Mouse (Mus musculus) embryonic facial prominence, embryonic 14.5 days (tissue): Measurements from ENCODE around the gene Greb1. TPM values are rescaled to one million over a fixed set of nuclear protein-coding genes. Genes with fewer than 3 reads are reported as not detected.
A peak's percentile ranks its signal among the peaks of the same experiment; 100 is the strongest.

Source experiments
- ATAC-seq: fragments of 200-750 bp; cut with Nextera tagmentation; 2 replicates; pipeline ENCODE4 v1.8.0; 2017; ENCODE audit warnings: low read depth, moderate number of reproducible peaks, moderate TSS enrichment
- DNase-seq: peaks from one replicate; pipeline ENCODE4 v3.0.0-alpha.2; 2015; ENCODE audit warnings: low spot score
- H3K27ac ChIP-seq: fragments of 300-500 bp; sonication (generic); replicated peaks from 2 replicates; pipeline ENCODE4 v1.5.1; 2014; ENCODE audit warnings: low read depth, mild to moderate bottlenecking, low read length, moderate library complexity
- H3K27me3 ChIP-seq: fragments of 300-500 bp; sonication (generic); replicated peaks from 2 replicates; pipeline ENCODE4 v1.6.1; 2014; ENCODE audit warnings: low read length; ENCODE audit not compliant: control insufficient read depth, insufficient read depth
- H3K36me3 ChIP-seq: fragments of 300-500 bp; sonication (generic); 2 replicates; pipeline ENCODE4 v1.6.1; 2014; ENCODE audit warnings: low read length, mixed read lengths; ENCODE audit not compliant: control insufficient read depth, insufficient read depth
- H3K4me1 ChIP-seq: fragments of 300-500 bp; sonication (generic); 2 replicates; pipeline ENCODE4 v1.6.1; 2014; ENCODE audit warnings: antibody characterized with exemption, low read length; ENCODE audit not compliant: control insufficient read depth, insufficient read depth
- H3K4me2 ChIP-seq: fragments of 300-500 bp; sonication (generic); 2 replicates; pipeline ENCODE4 v1.6.1; 2014; ENCODE audit warnings: low read depth, mild to moderate bottlenecking, low read length, moderate library complexity, mixed read lengths
- H3K4me3 ChIP-seq: fragments of 300-500 bp; sonication (generic); 2 replicates; pipeline ENCODE4 v1.5.1; 2014; ENCODE audit warnings: low read depth, mild to moderate bottlenecking, low read length
- H3K9ac ChIP-seq: fragments of 300-500 bp; sonication (generic); 2 replicates; pipeline ENCODE4 v1.6.1; 2014; ENCODE audit warnings: low read depth, mild to moderate bottlenecking, low read length, moderate library complexity, mixed read lengths
- H3K9me3 ChIP-seq: fragments of 300-500 bp; sonication (generic); 2 replicates; pipeline ENCODE4 v1.6.1; 2016; ENCODE audit warnings: low read length; ENCODE audit not compliant: control insufficient read depth
- WGBS: fragments of 180-500 bp; shearing (Covaris S2); extraction: QIAGEN DNeasy Blood & Tissue Kit; methylation state at CpG from one replicate; pipeline ENCODE4 v1.1.7; 2014; 5-methylcytosine and 5-hydroxymethylcytosine counted together
- polyA plus RNA-seq: library from polyadenylated mRNA; unstranded; fragments of >200 nt; fragmentation: Nextera tagmentation; extraction: Ambion mirVana; gene quantifications from 2 replicates; pipeline ENCODE4 v1.2.1, GENCODE M21; 2014

The Greb1 gene
- polyA plus RNA-seq, 1 experiment from 2014 or later = 1.3 TPM

DNA sequence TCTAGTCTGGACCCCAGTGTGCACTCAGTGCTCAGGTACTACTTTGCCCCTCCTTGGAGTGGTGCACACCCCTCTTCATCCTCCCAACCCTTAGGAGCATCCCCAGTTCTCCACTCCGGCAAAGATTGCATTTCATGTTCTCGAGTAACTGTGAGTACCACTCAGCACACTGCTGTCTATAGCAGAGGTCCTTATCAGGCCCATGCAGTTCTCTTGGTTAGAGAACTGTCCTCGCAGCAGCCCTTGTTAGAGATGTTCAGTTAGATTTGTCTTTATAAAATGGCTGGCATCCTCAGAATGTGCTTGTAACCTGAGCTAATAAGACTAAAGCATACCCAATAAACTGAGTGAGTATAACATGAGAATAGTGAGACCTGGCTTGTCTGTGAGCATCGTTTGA lies 16.5 kb upstream of the Greb1 start:
- peaks cover 8% of the 10 kb centered on the region for H3K4me1 ChIP-seq

DNA sequence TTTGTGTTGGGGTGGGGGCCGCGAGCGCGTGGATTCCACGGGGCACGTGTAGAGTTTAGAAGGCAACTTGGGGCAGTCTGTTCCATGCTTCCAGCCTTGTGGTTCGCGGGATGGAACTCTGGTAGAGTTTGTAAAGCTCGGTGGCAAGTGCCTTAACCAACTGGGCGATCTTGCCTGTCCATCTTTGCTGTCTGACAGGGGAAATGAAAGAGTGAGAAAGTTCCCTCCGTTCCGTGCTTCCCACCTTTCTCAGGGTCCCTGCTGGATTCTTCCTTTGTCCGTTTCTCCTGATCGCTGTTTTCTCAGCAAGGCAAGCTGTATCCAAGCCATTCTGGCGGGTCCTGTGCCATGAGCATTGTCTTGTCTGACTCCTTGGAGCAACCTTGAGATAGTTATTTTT lies 10.8 kb upstream of the Greb1 start:
- Histone ChIP-seq H3K4me1 (peaks cover 15% of the 10 kb centered on the region), H3K27ac (peak overlapping the region; percentile 78), H3K4me3 (peak overlapping the region; percentile 85), H3K36me3 (peaks cover 21% of the 10 kb centered on the region), H3K9ac (peak overlapping the region; percentile 87), H3K9me3 (no peaks in the 10 kb centered on the region), H3K4me2 (peak overlapping the region; percentile 86), H3K27me3 (peaks cover 9% of the 10 kb centered on the region; the same call in 1 of the 2 replicates)
- DNase-seq (no peak), ATAC-seq (peak; percentile 13; the same call in 1 of the 2 replicates)
- WGBS = 3% methylated on average over 15 of the region's 15 CpGs

More for the DNA sequence above, 16.5 kb upstream of the Greb1 start:
- peaks cover 70% of the 10 kb centered on the region for H3K36me3 ChIP-seq
- no peaks in the 10 kb centered on the region for H3K27me3 ChIP-seq
- DNase-seq (no peak), ATAC-seq (no peak)
- H3K4me3 ChIP-seq = no peak overlapping the region
- no peaks in the 10 kb centered on the region for H3K9me3 ChIP-seq
- no peak overlapping the region for H3K27ac ChIP-seq
- WGBS = 89% methylated on average over 4 of the region's 4 CpGs
- no peak overlapping the region for H3K4me2 ChIP-seq
- no peak overlapping the region for H3K9ac ChIP-seq

DNA sequence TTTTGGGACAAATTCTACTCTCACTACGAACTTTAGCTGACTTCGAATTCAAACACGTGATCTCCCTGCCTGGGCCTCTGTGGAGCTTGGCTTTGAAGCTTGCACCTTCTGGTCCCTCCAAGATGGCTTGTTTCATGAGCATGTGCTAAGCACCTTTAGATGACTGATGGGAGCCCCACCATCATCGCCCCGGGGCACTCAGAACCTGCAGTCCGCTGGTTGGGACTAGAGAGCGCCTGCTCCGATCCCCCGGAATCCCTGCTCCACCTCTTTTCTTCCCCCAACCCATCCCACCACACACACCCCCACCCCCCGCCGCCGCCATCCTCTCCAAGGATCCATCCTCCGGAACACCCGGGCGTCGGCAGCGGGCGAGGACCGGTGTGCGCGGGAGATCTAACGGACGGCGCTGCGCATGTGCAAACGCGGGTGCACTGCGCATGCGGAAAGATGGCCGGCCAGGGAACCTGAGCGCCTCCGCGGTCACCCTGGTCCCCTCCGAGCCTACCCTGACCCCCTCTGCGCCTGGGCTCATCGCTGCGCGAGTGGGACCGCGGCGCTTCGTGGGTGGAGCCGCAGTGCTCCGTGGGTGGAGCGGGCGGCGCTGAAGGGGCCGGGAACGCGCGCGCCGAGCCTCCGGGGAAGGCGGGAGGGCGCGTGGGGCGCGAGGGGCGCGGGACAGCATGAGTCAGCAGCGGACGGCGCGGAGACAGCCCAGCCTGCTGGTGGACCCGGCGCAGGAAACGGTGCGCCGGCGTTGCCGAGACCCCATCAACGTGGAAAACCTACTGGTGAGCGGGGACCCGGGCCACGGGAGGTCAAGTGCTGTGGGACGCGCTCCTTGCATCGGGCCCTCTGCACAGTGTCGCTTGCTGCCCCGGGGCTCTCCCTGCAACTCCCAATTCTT lies 10.1 kb upstream of the Greb1 start, which contains the start of gene E2f6:
TSS of gene E2f6 (plus strand) at position 439 of the 907 bp plus-strand sequence.
- H3K27me3 ChIP-seq = peaks cover 9% of the 10 kb centered on the region; the same call in 1 of the 2 replicates
- ATAC-seq (peak; percentile 89), DNase-seq (peak; percentile 89)
- H3K36me3 ChIP-seq = peaks cover 14% of the 10 kb centered on the region
- peaks cover 15% of the 10 kb centered on the region for H3K4me1 ChIP-seq
- peak within 1 kb of the TSS; percentile 87 for H3K9ac ChIP-seq
- H3K4me3 ChIP-seq = peak within 1 kb of the TSS; percentile 85
- H3K27ac ChIP-seq = peak within 1 kb of the TSS; percentile 78
- peak within 1 kb of the TSS; percentile 86 for H3K4me2 ChIP-seq
- 16% methylated on average over 23 of the region's 81 CpGs for WGBS
- H3K9me3 ChIP-seq = no peaks in the 10 kb centered on the region

DNA sequence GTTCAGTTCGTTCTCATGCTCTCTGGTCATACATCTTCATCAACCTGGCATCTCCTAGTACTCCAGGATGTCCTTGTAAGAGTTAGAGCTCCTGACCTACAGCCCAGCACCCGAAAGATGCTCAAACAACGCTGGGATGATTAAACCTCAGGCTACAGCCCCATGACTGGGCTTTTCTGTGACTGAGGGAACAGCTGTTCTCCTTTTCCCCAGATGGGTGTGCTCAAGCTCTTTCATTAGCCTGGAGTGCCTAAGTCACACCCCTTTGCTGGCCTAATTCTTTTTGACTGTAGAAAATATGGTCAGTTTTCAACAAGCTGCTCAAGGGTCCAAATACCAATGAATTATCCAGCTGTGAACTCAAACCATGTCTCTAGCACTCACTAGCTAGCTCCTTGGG lies 7.4 kb upstream of the Greb1 start:
- WGBS = 42% methylated on average over 3 of the region's 3 CpGs
- Histone ChIP-seq H3K36me3 (no peaks in the 10 kb centered on the region), H3K9ac (no peak overlapping the region), H3K9me3 (no peaks in the 10 kb centered on the region), H3K4me2 (no peak overlapping the region), H3K4me1 (peaks cover 15% of the 10 kb centered on the region), H3K27me3 (peaks cover 9% of the 10 kb centered on the region; the same call in 1 of the 2 replicates), H3K4me3 (no peak overlapping the region), H3K27ac (no peak overlapping the region)
- DNase-seq (peak; percentile 84), ATAC-seq (no peak)

DNA sequence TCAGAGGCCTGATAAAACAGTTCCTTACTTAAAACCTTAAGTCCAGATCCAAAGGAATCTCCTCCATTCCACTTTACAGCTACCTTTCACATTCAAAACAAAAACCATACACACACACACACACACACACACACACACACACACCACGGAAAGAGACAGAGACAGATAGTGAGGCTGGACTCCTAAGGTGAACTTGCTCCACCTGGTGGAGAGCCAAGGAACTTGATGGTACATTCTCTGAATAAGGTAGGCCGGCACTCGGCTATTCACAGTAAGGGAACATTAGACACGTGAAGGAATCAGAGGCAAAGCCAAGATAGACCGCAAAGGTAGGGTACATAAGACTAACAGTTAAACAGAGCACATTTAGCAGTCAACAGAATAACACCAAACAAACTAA lies 4.8 kb upstream of the Greb1 start:
- DNase-seq (peak; percentile 92), ATAC-seq (peak; percentile 74)
- no peaks in the 10 kb centered on the region for H3K9me3 ChIP-seq
- H3K4me1 ChIP-seq = 0 out of 2 replicates have a peak, but pooled peaks cover 1% of the 10 kb centered on the region
- H3K27me3 ChIP-seq = peaks cover 9% of the 10 kb centered on the region
- H3K36me3 ChIP-seq = no peaks in the 10 kb centered on the region
- H3K27ac ChIP-seq = no peak overlapping the region
- H3K4me2 ChIP-seq = no peak overlapping the region
- H3K9ac ChIP-seq = no peak overlapping the region
- H3K4me3 ChIP-seq = no peak overlapping the region
- WGBS = 6% methylated on average over 5 of the region's 5 CpGs

DNA sequence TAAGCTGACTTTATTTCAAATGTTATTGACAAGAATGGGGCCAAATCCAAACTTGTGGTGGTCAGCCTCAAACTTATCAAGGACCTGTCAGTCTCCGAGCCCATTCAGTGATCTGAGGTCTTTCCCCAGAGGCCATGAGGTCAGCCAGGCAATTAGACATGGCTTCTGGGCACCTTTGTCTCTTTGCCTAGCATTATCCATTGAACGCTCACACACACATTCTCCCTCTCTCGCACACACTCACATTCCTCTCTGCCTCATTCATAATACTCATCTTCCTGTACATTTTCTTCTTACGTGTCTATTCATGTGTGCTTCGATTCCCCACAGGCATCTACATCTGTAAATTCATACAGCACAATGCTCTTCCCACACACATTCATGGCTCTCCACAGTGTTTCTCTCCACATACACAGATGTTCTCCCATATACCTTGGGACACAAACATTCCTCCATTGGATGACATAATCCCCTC lies 3.3 kb upstream of the Greb1 start:
- ATAC-seq = no peak
- H3K9ac ChIP-seq = no peak overlapping the region
- H3K4me3 ChIP-seq = no peak overlapping the region
- H3K4me2 ChIP-seq = no peak overlapping the region
- no peak overlapping the region for H3K27ac ChIP-seq
- DNase-seq = peak; percentile 22
- no peaks in the 10 kb centered on the region; the same call in 1 of the 2 replicates for H3K27me3 ChIP-seq
- H3K36me3 ChIP-seq = no peaks in the 10 kb centered on the region
- H3K4me1 ChIP-seq = peaks cover 6% of the 10 kb centered on the region
- H3K9me3 ChIP-seq = no peaks in the 10 kb centered on the region
- whole genome bisulfite sequencing = 17% methylated on average over 5 of the region's 5 CpGs

DNA sequence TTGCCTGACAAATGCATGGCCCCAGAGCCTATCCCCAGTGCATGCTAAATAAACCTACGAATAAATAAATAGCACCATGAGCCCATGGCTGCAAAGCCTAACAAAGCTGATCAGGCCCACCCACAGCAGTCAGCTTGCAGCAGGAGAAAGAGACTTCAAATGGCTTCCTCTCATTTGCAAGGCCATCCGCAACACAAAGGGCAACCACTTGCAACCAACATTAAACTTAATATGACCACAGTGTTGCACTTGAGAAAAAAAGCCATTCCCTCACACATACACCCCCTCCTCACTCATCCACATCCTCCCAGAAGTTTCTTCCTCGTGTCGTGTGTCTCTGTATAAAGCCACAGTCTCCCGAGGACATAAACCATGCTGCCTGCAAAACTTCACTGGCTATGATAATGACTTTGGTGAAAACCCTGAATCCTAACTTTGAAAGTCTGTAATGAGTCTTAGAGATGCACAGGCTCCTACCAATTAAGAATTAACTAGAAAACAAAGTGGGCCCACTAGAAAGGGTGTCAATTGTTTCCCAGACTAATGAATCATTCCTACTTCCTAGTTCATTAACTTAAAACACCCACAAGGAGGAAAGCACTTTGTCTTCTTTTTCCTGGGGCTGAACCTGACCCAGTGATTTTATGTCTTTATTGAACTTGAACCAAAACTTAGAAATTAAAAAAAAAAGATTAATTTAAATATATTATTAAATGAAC lies 2.7 kb upstream of the Greb1 start:
- 35% methylated on average over 5 of the region's 5 CpGs for WGBS
- Histone ChIP-seq H3K4me1 (peaks cover 6% of the 10 kb centered on the region), H3K4me2 (no peak overlapping the region), H3K4me3 (no peak overlapping the region), H3K36me3 (no peaks in the 10 kb centered on the region), H3K27ac (no peak overlapping the region), H3K9ac (no peak overlapping the region), H3K9me3 (no peaks in the 10 kb centered on the region), H3K27me3 (no peaks in the 10 kb centered on the region; the same call in 1 of the 2 replicates)
- ATAC-seq = no peak
- DNase-seq = no peak

DNA sequence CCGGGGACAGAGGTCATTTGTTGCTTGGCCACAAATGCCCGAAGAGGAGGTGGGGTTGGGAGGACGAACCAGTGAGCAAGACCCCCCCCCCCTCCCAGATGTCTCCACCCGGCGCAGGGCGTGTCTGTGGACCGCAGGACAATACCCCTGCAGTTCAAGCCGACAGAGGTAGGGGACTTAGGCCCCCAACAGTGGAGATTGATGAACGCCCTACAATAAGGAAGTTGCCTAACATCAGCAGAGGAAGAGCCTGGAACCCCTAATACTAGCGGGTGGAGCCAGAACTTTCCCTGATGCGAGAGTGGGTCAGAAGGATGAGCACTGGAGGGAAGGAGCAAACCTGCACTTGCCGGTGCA lies 251 bp upstream of the Greb1 start:
- DNase-seq (peak; percentile 20), ATAC-seq (peak; percentile 37)
- no peak overlapping the region for H3K27ac ChIP-seq
- peak overlapping the region; percentile 98 for H3K4me2 ChIP-seq
- H3K36me3 ChIP-seq = no peaks in the 10 kb centered on the region
- 0% methylated on average over 12 of the region's 12 CpGs for WGBS
- peak overlapping the region; percentile 70 for H3K9ac ChIP-seq
- H3K27me3 ChIP-seq = no peaks in the 10 kb centered on the region; the same call in 1 of the 2 replicates
- peak overlapping the region; percentile 59 for H3K4me3 ChIP-seq
- peaks cover 6% of the 10 kb centered on the region for H3K4me1 ChIP-seq
- H3K9me3 ChIP-seq = no peaks in the 10 kb centered on the region
